Mouse (Mus musculus) limb, embryonic 10.5 days (tissue): Measurements from ENCODE around the gene Pik3cg. TPM values are rescaled to one million over a fixed set of nuclear protein-coding genes. Genes with fewer than 3 reads are reported as not detected.

Experiments
- DNase-seq: peaks from one replicate; pipeline ENCODE4 v3.0.0-alpha.2; 2017; ENCODE audit warnings: low spot score
- H3K27ac ChIP-seq: fragments of 300-500 bp; sonication (generic); 2 replicates; pipeline ENCODE4 v1.5.1; 2016; ENCODE audit warnings: mild to moderate bottlenecking
- H3K27me3 ChIP-seq: fragments of 300-500 bp; sonication (generic); 2 replicates; pipeline ENCODE4 v1.6.1; 2016; ENCODE audit warnings: low read depth, mild to moderate bottlenecking; ENCODE audit not compliant: poor library complexity, severe bottlenecking
- H3K36me3 ChIP-seq: fragments of 300-500 bp; sonication (generic); 2 replicates; pipeline ENCODE4 v1.6.1; 2016; ENCODE audit warnings: mild to moderate bottlenecking, moderate library complexity
- H3K4me1 ChIP-seq: fragments of 300-500 bp; sonication (generic); 2 replicates; pipeline ENCODE4 v1.6.1; 2016
- H3K4me3 ChIP-seq: fragments of 300-500 bp; sonication (generic); 2 replicates; pipeline ENCODE4 v1.5.1; 2016; ENCODE audit warnings: mild to moderate bottlenecking, moderate library complexity
- H3K9me3 ChIP-seq: fragments of 300-500 bp; sonication (generic); replicated peaks from 2 replicates; pipeline ENCODE4 v1.6.1; 2016; ENCODE audit warnings: mild to moderate bottlenecking
- WGBS: fragments of 180-500 bp; shearing (Covaris S2); methylation state at CpG from one replicate; pipeline ENCODE4 v1.1.7; 2016; 5-methylcytosine and 5-hydroxymethylcytosine counted together
- polyA plus RNA-seq: library from polyadenylated mRNA; unstranded; fragments of >200 nt; fragmentation: Nextera tagmentation; extraction: Ambion mirVana; gene quantifications from 2 replicates; pipeline ENCODE4 v1.2.1, GENCODE M21; 2016

Gene Pik3cg
- polyA plus RNA-seq, 1 experiment from 2014 or later, result 0.91 TPM

- H3K4me1 ChIP-seq, result no peaks in the 10 kb centered on the region
- no peaks in the 10 kb centered on the region for H3K36me3 ChIP-seq
- H3K27ac ChIP-seq, result no peak overlapping the region
- DNase-seq, result no peak
- H3K9me3 ChIP-seq, result no peaks in the 10 kb centered on the region
- WGBS, result 69% methylated on average over 1 of the region's 1 CpGs
- no peaks in the 10 kb centered on the region for H3K27me3 ChIP-seq
- no peak overlapping the region for H3K4me3 ChIP-seq
Measured at GRCm38 (mm10) chr12:32220387-32220786, 11.9 kb upstream of the Pik3cg start.

DNA sequence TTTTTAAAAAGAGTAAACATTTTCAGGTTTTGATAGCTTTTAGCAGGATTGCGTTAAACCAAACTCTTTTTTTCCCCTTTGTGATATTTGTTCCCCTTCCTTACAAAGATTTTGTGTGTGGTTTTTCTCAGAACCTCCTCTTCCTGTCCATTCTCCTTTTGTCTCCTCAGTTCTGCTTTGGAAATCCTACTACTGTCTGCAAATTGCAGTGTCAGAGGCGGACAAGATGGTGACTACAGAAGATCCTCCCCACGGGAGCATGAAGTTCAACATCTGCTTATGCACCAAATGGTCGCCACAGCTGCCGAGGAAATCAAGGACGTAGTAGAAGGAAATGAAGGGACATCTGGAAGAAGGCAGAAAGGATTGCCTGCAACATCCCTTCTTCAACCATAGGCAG lies 6.7 kb upstream of the Pik3cg start:
- H3K4me1 ChIP-seq, result no peaks in the 10 kb centered on the region
- H3K36me3 ChIP-seq, result no peaks in the 10 kb centered on the region
- no peak for DNase-seq
- no peak overlapping the region for H3K27ac ChIP-seq
- no peaks in the 10 kb centered on the region for H3K27me3 ChIP-seq
- no peak overlapping the region for H3K4me3 ChIP-seq
- WGBS, result 86% methylated on average over 6 of the region's 6 CpGs
- H3K9me3 ChIP-seq, result no peaks in the 10 kb centered on the region

GRCm38 (mm10) chr12:32212702-32213101 lies 4.2 kb upstream of the Pik3cg start:
- WGBS, result 92% methylated on average over 5 of the region's 5 CpGs
- Histone ChIP-seq H3K4me3 (no peak overlapping the region), H3K36me3 (no peaks in the 10 kb centered on the region), H3K27me3 (no peaks in the 10 kb centered on the region), H3K4me1 (no peaks in the 10 kb centered on the region), H3K27ac (no peak overlapping the region), H3K9me3 (no peaks in the 10 kb centered on the region)
- DNase-seq, result no peak

DNA sequence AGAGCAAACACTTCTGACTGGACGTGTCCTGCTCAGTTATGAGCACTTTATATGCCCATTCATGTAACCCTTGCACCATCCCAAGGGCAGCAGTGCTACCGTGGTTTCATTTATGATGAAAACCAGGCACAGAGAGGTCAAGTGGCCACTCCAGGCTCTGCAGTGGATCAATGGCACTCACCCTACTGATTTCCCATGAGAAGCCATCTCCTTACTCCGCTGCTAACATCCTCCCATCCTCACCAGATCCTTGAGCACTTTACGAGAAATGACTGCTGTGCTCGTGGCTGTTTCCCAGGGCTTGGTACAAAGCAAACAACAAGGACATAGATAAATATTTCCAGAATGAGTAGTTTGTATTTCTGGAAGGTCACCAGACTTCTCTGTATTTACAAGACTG lies 3.7 kb upstream of the Pik3cg start:
- Histone ChIP-seq H3K4me3 (no peak overlapping the region), H3K27me3 (no peaks in the 10 kb centered on the region), H3K4me1 (no peaks in the 10 kb centered on the region), H3K27ac (no peak overlapping the region), H3K9me3 (no peaks in the 10 kb centered on the region), H3K36me3 (no peaks in the 10 kb centered on the region)
- WGBS, result 85% methylated on average over 5 of the region's 5 CpGs
- no peak for DNase-seq

DNA sequence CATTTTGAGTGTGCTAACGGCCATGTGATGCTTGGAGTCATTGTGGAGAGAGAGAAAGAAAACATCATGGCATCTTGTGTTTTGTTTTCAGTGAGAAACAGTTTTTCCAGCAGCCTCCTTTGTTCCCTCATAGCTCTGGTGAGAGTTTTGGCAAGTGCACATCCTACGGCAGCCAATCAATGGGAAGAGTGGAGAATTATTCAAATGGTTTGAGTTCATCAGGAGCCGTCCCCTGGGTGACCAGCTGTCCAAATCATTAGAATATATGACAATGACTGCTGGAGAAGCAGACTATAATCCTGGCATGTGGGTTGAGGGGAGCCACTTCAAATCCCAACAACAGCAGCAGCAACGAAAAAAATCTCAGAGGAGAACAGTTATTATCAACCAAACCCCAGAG lies 2.8 kb upstream of the Pik3cg start:
- H3K27me3 ChIP-seq, result no peaks in the 10 kb centered on the region
- no peak overlapping the region for H3K4me3 ChIP-seq
- H3K36me3 ChIP-seq, result no peaks in the 10 kb centered on the region
- no peaks in the 10 kb centered on the region for H3K4me1 ChIP-seq
- H3K9me3 ChIP-seq, result no peaks in the 10 kb centered on the region
- 82% methylated on average over 4 of the region's 4 CpGs for WGBS
- DNase-seq, result no peak
- H3K27ac ChIP-seq, result no peak overlapping the region

GRCm38 (mm10) chr12:32208951-32209350 lies 492 bp upstream of the Pik3cg start:
- Histone ChIP-seq H3K9me3 (no peaks in the 10 kb centered on the region), H3K36me3 (no peaks in the 10 kb centered on the region), H3K4me1 (no peaks in the 10 kb centered on the region), H3K4me3 (no peak overlapping the region), H3K27me3 (no peaks in the 10 kb centered on the region), H3K27ac (no peak overlapping the region)
- 80% methylated on average over 2 of the region's 2 CpGs for WGBS
- DNase-seq, result no peak

GRCm38 (mm10) chr12:32207141-32207540 lies 1.3 kb downstream of the Pik3cg start:
- Histone ChIP-seq H3K27me3 (no peaks in the 10 kb centered on the region), H3K4me1 (no peaks in the 10 kb centered on the region), H3K27ac (no peak overlapping the region), H3K9me3 (no peaks in the 10 kb centered on the region), H3K36me3 (no peaks in the 10 kb centered on the region), H3K4me3 (no peak overlapping the region)
- DNase-seq, result no peak
- WGBS, result 86% methylated on average over 3 of the region's 3 CpGs

DNA sequence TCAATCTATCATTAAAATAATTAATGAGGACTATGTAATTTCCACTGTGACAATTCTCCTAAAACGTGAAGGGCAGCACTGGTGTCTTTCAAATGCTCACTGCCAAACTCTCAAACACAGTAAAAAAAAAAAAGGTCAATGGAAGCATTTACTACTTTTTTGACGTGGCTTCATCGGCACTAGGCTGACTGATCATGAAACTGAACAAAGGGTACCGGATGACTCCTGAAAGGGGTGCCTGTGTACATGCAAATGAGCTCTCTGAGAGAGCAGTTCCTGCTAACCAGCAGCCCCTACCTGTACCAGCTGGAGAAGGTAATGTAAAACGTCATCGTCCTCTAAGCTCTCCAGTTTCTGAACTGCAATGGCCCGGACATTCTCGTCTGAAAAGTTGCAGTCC lies 4.8 kb downstream of the Pik3cg start:
- H3K36me3 ChIP-seq, result no peaks in the 10 kb centered on the region
- no peak overlapping the region for H3K4me3 ChIP-seq
- no peaks in the 10 kb centered on the region for H3K27me3 ChIP-seq
- no peak overlapping the region for H3K27ac ChIP-seq
- no peaks in the 10 kb centered on the region for H3K4me1 ChIP-seq
- no peak for DNase-seq
- H3K9me3 ChIP-seq, result no peaks in the 10 kb centered on the region
- WGBS, result 72% methylated on average over 8 of the region's 8 CpGs

DNA sequence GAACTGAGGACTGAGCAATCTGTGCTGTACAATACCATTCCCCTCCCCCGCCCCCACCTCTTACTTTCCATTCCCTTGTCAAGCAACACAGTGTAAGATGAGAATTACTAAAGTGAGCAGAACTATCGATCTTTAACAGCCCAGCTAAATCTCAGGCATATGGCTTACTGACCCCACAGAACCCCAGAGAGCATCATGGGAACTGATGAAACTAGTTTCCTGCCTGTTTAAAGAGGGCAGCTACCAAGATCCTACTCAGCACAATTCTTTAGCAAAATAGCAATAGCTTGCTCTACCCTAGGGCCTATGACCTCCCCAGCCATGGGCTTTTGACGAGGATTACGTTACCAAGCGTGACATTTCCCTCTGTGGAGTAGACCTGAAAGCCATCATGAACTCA lies 5.9 kb downstream of the Pik3cg start:
- Histone ChIP-seq H3K36me3 (no peaks in the 10 kb centered on the region), H3K27me3 (no peaks in the 10 kb centered on the region), H3K4me3 (no peak overlapping the region), H3K4me1 (no peaks in the 10 kb centered on the region), H3K9me3 (no peaks in the 10 kb centered on the region), H3K27ac (no peak overlapping the region)
- no peak for DNase-seq
- WGBS, result 91% methylated on average over 5 of the region's 5 CpGs

DNA sequence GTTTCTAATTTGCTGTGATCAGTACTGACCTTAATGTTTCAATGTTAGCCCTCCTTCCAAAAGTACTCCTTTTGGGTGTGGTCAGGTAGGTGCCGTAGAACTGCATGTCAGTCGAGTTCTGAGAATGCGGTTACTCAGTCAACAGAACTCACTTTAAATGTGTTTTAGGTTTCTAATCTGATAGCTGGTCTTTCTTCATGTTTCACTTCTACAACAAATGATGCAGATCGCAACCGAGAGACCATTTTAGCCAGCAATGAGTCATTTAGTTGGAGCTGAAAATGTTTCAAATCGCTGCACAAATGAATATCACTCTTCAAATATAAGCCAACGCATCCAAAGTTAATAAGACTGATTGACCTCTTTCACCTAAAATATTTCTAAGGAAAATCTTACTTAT lies 6.5 kb downstream of the Pik3cg start:
- Histone ChIP-seq H3K36me3 (no peaks in the 10 kb centered on the region), H3K4me3 (no peak overlapping the region), H3K27ac (no peak overlapping the region), H3K9me3 (no peaks in the 10 kb centered on the region), H3K27me3 (no peaks in the 10 kb centered on the region), H3K4me1 (no peaks in the 10 kb centered on the region)
- WGBS, result 96% methylated on average over 7 of the region's 7 CpGs
- no peak for DNase-seq

DNA sequence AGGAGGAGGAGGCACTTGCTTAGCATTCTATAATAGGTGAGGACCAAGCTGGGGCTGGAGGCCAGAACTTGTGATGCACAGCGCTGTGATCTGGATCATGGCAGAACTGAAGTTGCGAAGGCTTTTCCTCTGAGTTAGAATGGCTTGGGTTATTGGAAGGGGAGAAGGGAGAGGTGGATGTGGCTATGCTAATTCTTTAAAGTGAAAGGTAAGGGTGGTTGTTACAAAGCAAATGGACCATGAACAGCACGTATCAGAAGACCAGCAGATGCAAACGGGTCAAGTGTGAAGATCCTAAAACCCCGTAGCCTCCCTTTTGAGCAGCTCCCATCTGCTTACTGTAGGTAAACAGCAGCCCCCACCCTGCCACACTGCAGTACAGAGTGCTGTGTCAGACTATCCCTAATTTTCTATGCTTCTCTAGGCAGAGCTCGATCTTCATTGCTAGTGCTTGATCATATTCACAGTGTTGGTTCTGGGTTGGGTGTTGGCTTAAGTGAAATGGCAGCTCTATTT lies 7.3 kb downstream of the Pik3cg start:
- DNase-seq, result no peak
- no peak overlapping the region for H3K4me3 ChIP-seq
- no peaks in the 10 kb centered on the region for H3K4me1 ChIP-seq
- no peak overlapping the region for H3K27ac ChIP-seq
- no peaks in the 10 kb centered on the region for H3K36me3 ChIP-seq
- H3K27me3 ChIP-seq, result no peaks in the 10 kb centered on the region
- WGBS, result 84% methylated on average over 6 of the region's 6 CpGs
- H3K9me3 ChIP-seq, result no peaks in the 10 kb centered on the region

DNA sequence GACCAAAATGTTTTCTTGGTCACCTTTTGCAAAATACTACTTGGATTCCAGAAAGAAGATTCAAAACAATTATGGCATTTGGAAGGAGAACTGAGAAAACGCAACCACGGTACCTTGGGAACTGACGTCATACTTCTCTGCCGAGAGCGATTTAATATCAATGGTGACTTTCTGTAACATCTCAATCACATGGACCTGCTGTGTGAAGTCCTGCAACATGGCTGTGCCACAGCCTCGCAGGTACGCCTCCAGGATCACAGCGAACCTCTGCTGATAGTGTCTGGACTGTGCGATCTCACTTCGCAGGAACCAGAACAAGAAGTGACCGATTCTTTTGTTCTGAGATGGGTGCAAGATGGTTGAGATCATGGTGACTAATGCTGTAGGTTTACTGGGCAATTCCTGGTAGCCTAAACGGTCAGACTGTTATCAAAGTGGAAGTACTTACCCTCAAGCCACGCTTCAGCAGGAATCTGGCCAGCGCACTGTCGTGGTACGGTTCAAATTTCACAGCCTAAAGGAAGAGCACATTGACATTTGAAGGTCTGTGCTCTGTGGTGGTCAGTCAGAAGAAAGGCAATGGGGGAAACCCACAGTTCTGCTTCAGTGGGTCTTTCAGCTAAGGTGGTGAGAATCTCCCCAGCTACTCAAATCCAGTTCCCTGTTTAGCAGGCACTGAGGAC lies 7.9 kb downstream of the Pik3cg start:
- WGBS, result 87% methylated on average over 16 of the region's 16 CpGs
- no peak for DNase-seq
- H3K36me3 ChIP-seq, result no peaks in the 10 kb centered on the region
- H3K4me3 ChIP-seq, result no peak overlapping the region
- H3K4me1 ChIP-seq, result no peaks in the 10 kb centered on the region
- H3K9me3 ChIP-seq, result no peaks in the 10 kb centered on the region
- H3K27ac ChIP-seq, result no peak overlapping the region
- no peaks in the 10 kb centered on the region for H3K27me3 ChIP-seq

GRCm38 (mm10) chr12:32199422-32199821 lies 9.0 kb downstream of the Pik3cg start:
- no peaks in the 10 kb centered on the region for H3K4me1 ChIP-seq
- no peaks in the 10 kb centered on the region for H3K27me3 ChIP-seq
- no peak for DNase-seq
- H3K9me3 ChIP-seq, result no peaks in the 10 kb centered on the region
- H3K27ac ChIP-seq, result no peak overlapping the region
- no peaks in the 10 kb centered on the region for H3K36me3 ChIP-seq
- WGBS, result 90% methylated on average over 4 of the region's 4 CpGs
- no peak overlapping the region for H3K4me3 ChIP-seq

DNA sequence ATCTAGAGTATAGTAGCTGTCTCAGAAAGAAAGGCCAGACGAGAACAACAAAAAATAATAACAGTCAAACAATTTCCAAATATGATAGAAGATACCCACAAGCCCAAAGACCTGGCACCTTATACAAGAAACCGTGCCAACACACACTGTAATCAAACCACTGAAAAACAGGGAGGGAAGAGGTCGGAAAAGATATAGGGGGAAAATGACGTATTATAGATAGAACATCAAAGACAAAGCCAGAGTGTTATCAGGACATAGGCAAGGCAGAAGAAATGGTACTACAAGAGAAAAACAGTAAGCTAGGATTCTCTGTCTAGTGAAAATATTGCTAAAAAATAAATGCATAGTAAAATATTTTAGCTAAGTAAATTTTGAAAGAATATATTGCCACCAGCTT lies 10.4 kb downstream of the Pik3cg start:
- H3K4me1 ChIP-seq, result no peaks in the 10 kb centered on the region
- H3K27me3 ChIP-seq, result no peaks in the 10 kb centered on the region
- H3K9me3 ChIP-seq, result no peaks in the 10 kb centered on the region
- H3K36me3 ChIP-seq, result no peaks in the 10 kb centered on the region
- WGBS, result 89% methylated on average over 4 of the region's 4 CpGs
- DNase-seq, result no peak
- no peak overlapping the region for H3K4me3 ChIP-seq
- H3K27ac ChIP-seq, result no peak overlapping the region
